Mouse (Mus musculus): Measurements from ENCODE around the gene Fut7. TPM values are rescaled to one million over a fixed set of nuclear protein-coding genes. Genes with fewer than 3 reads are reported as not detected.

Gene Fut7
- polyA plus RNA-seq, 1 experiment from 2014 or later: 0.11 TPM

- no peak within 1 kb of the TSS for H3K9ac ChIP-seq (ENCODE audit: low read length)
- no peaks in the 10 kb centered on the region; the same call in 1 of the 2 replicates for H3K36me3 ChIP-seq (ENCODE audit: control insufficient read depth, insufficient read depth, low read length)
- ATAC-seq (ENCODE audit: insufficient read depth, low FRiP score, low TSS enrichment): no peak
- no peaks in the 10 kb centered on the region for H3K4me1 ChIP-seq (ENCODE audit: control insufficient read depth, insufficient read depth, low read length)
- H3K4me3 ChIP-seq (ENCODE audit: low read depth, low read length): no peak within 1 kb of the TSS
- no peak within 1 kb of the TSS for H3K4me2 ChIP-seq (ENCODE audit: low read depth)
- no peaks in the 10 kb centered on the region for H3K27me3 ChIP-seq (ENCODE audit: control insufficient read depth, insufficient read depth, low read length)
- H3K27ac ChIP-seq (ENCODE audit: low read depth, low read length): no peak within 1 kb of the TSS
- DNase-seq (ENCODE audit: low spot score): no peak
- H3K9me3 ChIP-seq (ENCODE audit: control insufficient read depth, low read length): no peaks in the 10 kb centered on the region
- WGBS: 74% methylated on average over 6 of the region's 6 CpGs
These were observed 46.9 kb downstream of the Fut7 start, which contains the start of gene Ptgds for GRCm38 (mm10) chr2:25469969-25470368. Gene Ptgds, minus strand, starts transcription at chr2:25470046.

- Histone ChIP-seq H3K9me3 (ENCODE audit: control insufficient read depth, low read length) (no peaks in the 10 kb centered on the region), H3K36me3 (ENCODE audit: control insufficient read depth, insufficient read depth, low read length) (no peaks in the 10 kb centered on the region), H3K27me3 (ENCODE audit: control insufficient read depth, insufficient read depth, low read length) (no peaks in the 10 kb centered on the region), H3K4me2 (ENCODE audit: low read depth) (no peak overlapping the region), H3K9ac (ENCODE audit: low read length) (no peak overlapping the region), H3K4me1 (ENCODE audit: control insufficient read depth, insufficient read depth, low read length) (no peaks in the 10 kb centered on the region), H3K4me3 (ENCODE audit: low read depth, low read length) (no peak overlapping the region), H3K27ac (ENCODE audit: low read depth, low read length) (no peak overlapping the region)
- ATAC-seq (ENCODE audit: insufficient read depth, low FRiP score, low TSS enrichment) (no peak), DNase-seq (ENCODE audit: low spot score) (no peak)
- WGBS: 78% methylated on average over 2 of the region's 2 CpGs
These were observed 49.5 kb downstream of the Fut7 start for GRCm38 (mm10) chr2:25472550-25472949.

Small RNA genes lying within 50 kb of the gene (microRNA-seq; reads per million reads assigned to microRNA genes)
- gene Mir3087: not detected

Other genes starting within 250 kb of the Fut7 start
- 53.7 and 57.8 TPM in 2 replicates for gene Nrarp, start 242.5 kb upstream of the Fut7 start, polyA plus RNA-seq (2014; fragmentation: Nextera tagmentation; extraction: Ambion mirVana)
- 1.6 and 1.9 TPM in 2 replicates for gene Tor4a, start 226.4 kb upstream of the Fut7 start, polyA plus RNA-seq (2014; fragmentation: Nextera tagmentation; extraction: Ambion mirVana)
- gene Nelfb, start 211.8 kb upstream of the Fut7 start, polyA plus RNA-seq (2014; fragmentation: Nextera tagmentation; extraction: Ambion mirVana): 94.8 and 99.8 TPM in 2 replicates
- not detected in 2 replicates for gene Stpg3, start 208.6 kb upstream of the Fut7 start, polyA plus RNA-seq (2014; fragmentation: Nextera tagmentation; extraction: Ambion mirVana)
- gene Fam166a, start 204.5 kb upstream of the Fut7 start, polyA plus RNA-seq (2014; fragmentation: Nextera tagmentation; extraction: Ambion mirVana): not detected in 2 replicates
- gene Tubb4b, start 198.6 kb upstream of the Fut7 start, polyA plus RNA-seq (2014; fragmentation: Nextera tagmentation; extraction: Ambion mirVana): 515 and 528 TPM in 2 replicates
- gene Slc34a3, start 188.9 kb upstream of the Fut7 start, polyA plus RNA-seq (2014; fragmentation: Nextera tagmentation; extraction: Ambion mirVana): not detected in 2 replicates
- not detected in 2 replicates for gene Rnf224, start 186.5 kb upstream of the Fut7 start, polyA plus RNA-seq (2014; fragmentation: Nextera tagmentation; extraction: Ambion mirVana)
- 29.9 and 34.0 TPM in 2 replicates for gene Rnf208, start 181.0 kb upstream of the Fut7 start, polyA plus RNA-seq (2014; fragmentation: Nextera tagmentation; extraction: Ambion mirVana)
- gene Cysrt1, start 180.8 kb upstream of the Fut7 start, polyA plus RNA-seq (2014; fragmentation: Nextera tagmentation; extraction: Ambion mirVana): not detected in 2 replicates
- 5.1 and 6.6 TPM in 2 replicates for gene AL732309.1, start 176.4 kb upstream of the Fut7 start, polyA plus RNA-seq (2014; fragmentation: Nextera tagmentation; extraction: Ambion mirVana)
- gene Tmem203, start 167.8 kb upstream of the Fut7 start, polyA plus RNA-seq (2014; fragmentation: Nextera tagmentation; extraction: Ambion mirVana): 11.4 and 13.0 TPM in 2 replicates
- 4.0 and 5.3 TPM in 2 replicates for gene Tprn, start 160.6 kb upstream of the Fut7 start, polyA plus RNA-seq (2014; fragmentation: Nextera tagmentation; extraction: Ambion mirVana)
- gene Ssna1, start 150.8 kb upstream of the Fut7 start, polyA plus RNA-seq (2014; fragmentation: Nextera tagmentation; extraction: Ambion mirVana): 217 and 227 TPM in 2 replicates
- 120 and 128 TPM in 2 replicates for gene Anapc2, start 150.8 kb upstream of the Fut7 start, polyA plus RNA-seq (2014; fragmentation: Nextera tagmentation; extraction: Ambion mirVana)
- not detected in 2 replicates for gene Tmem210, start 135.1 kb upstream of the Fut7 start, polyA plus RNA-seq (2014; fragmentation: Nextera tagmentation; extraction: Ambion mirVana)
- gene Lrrc26, start 133.4 kb upstream of the Fut7 start, polyA plus RNA-seq (2014; fragmentation: Nextera tagmentation; extraction: Ambion mirVana): not detected in 2 replicates
- 2.5 and 3.7 TPM in 2 replicates for gene Grin1, start 104.1 kb upstream of the Fut7 start, polyA plus RNA-seq (2014; fragmentation: Nextera tagmentation; extraction: Ambion mirVana)
- gene Man1b1, start 90.9 kb upstream of the Fut7 start, polyA plus RNA-seq (2014; fragmentation: Nextera tagmentation; extraction: Ambion mirVana): 65.8 and 87.4 TPM in 2 replicates
- gene Dpp7, start 66.9 kb upstream of the Fut7 start, polyA plus RNA-seq (2014; fragmentation: Nextera tagmentation; extraction: Ambion mirVana): 16.2 and 20.6 TPM in 2 replicates
- 5.1 and 7.0 TPM in 2 replicates for gene Uap1l1, start 57.6 kb upstream of the Fut7 start, polyA plus RNA-seq (2014; fragmentation: Nextera tagmentation; extraction: Ambion mirVana)
- gene Sapcd2, start 50.9 kb upstream of the Fut7 start, polyA plus RNA-seq (2014; fragmentation: Nextera tagmentation; extraction: Ambion mirVana): 49.2 and 53.7 TPM in 2 replicates
- 0.12 TPM in 1 of 2 replicates, not detected in the other for gene Entpd2, start 27.4 kb upstream of the Fut7 start, polyA plus RNA-seq (2014; fragmentation: Nextera tagmentation; extraction: Ambion mirVana)
- 133 TPM in 2 replicates for gene Npdc1, start 23.9 kb upstream of the Fut7 start, polyA plus RNA-seq (2014; fragmentation: Nextera tagmentation; extraction: Ambion mirVana)
- 5.0 and 5.6 TPM in 2 replicates for gene Abca2, start 5.4 kb downstream of the Fut7 start, polyA plus RNA-seq (2014; fragmentation: Nextera tagmentation; extraction: Ambion mirVana)
- gene Clic3, start 33.6 kb downstream of the Fut7 start, polyA plus RNA-seq (2014; fragmentation: Nextera tagmentation; extraction: Ambion mirVana): 0.72 and 0.89 TPM in 2 replicates
- 22.0 and 26.3 TPM in 2 replicates for gene Paxx, start 37.8 kb downstream of the Fut7 start, polyA plus RNA-seq (2014; fragmentation: Nextera tagmentation; extraction: Ambion mirVana)
- gene Ptgds, start 46.8 kb downstream of the Fut7 start, polyA plus RNA-seq (2014; fragmentation: Nextera tagmentation; extraction: Ambion mirVana): 0.43 TPM in 1 of 2 replicates, not detected in the other
- gene Lcn12, start 70.6 kb downstream of the Fut7 start, polyA plus RNA-seq (2014; fragmentation: Nextera tagmentation; extraction: Ambion mirVana): not detected in 2 replicates
- 82.4 and 88.3 TPM in 2 replicates for gene Fbxw5, start 77.5 kb downstream of the Fut7 start, polyA plus RNA-seq (2014; fragmentation: Nextera tagmentation; extraction: Ambion mirVana)
- gene C8g, start 78.5 kb downstream of the Fut7 start, polyA plus RNA-seq (2014; fragmentation: Nextera tagmentation; extraction: Ambion mirVana): 4.4 and 5.1 TPM in 2 replicates
- gene Traf2, start 123.7 kb downstream of the Fut7 start, polyA plus RNA-seq (2014; fragmentation: Nextera tagmentation; extraction: Ambion mirVana): 29.5 and 34.7 TPM in 2 replicates
- gene Edf1, start 134.6 kb downstream of the Fut7 start, polyA plus RNA-seq (2014; fragmentation: Nextera tagmentation; extraction: Ambion mirVana): 340 and 345 TPM in 2 replicates
- gene Mamdc4, start 151.6 kb downstream of the Fut7 start, polyA plus RNA-seq (2014; fragmentation: Nextera tagmentation; extraction: Ambion mirVana): 1.5 and 4.4 TPM in 2 replicates
- 161 and 167 TPM in 2 replicates for gene Phpt1, start 152.0 kb downstream of the Fut7 start, polyA plus RNA-seq (2014; fragmentation: Nextera tagmentation; extraction: Ambion mirVana)
- 0.19 and 0.46 TPM in 2 replicates for gene Ajm1, start 158.5 kb downstream of the Fut7 start, polyA plus RNA-seq (2014; fragmentation: Nextera tagmentation; extraction: Ambion mirVana)
- gene Rabl6, start 185.3 kb downstream of the Fut7 start, polyA plus RNA-seq (2014; fragmentation: Nextera tagmentation; extraction: Ambion mirVana): 62.3 and 64.4 TPM in 2 replicates
- 0.20 and 0.30 TPM in 2 replicates for gene Ccdc183, start 194.4 kb downstream of the Fut7 start, polyA plus RNA-seq (2014; fragmentation: Nextera tagmentation; extraction: Ambion mirVana)
- gene Tmem141, start 198.7 kb downstream of the Fut7 start, polyA plus RNA-seq (2014; fragmentation: Nextera tagmentation; extraction: Ambion mirVana): 18.0 and 20.5 TPM in 2 replicates
- 0.96 and 1.5 TPM in 2 replicates for gene Fcna, start 204.8 kb downstream of the Fut7 start, polyA plus RNA-seq (2014; fragmentation: Nextera tagmentation; extraction: Ambion mirVana)
- gene Lcn8, start 229.9 kb downstream of the Fut7 start, polyA plus RNA-seq (2014; fragmentation: Nextera tagmentation; extraction: Ambion mirVana): not detected in 2 replicates
- gene Lcn5, start 234.7 kb downstream of the Fut7 start, polyA plus RNA-seq (2014; fragmentation: Nextera tagmentation; extraction: Ambion mirVana): not detected in 2 replicates

Data from neural tube, embryonic 11.5 days (tissue).